Mouse (Mus musculus): Measurements from ENCODE around the gene Tmem88. TPM values are rescaled to one million over a fixed set of nuclear protein-coding genes. Genes with fewer than 3 reads are reported as not detected.

Tmem88 gene
- polyA plus RNA-seq, 1 experiment from 2014 or later: 54.7 TPM

GRCm38 (mm10) chr11:69418481-69419442 is 20.7 kb upstream of the Tmem88 start:
- peak overlapping the region; percentile 66 for H3K4me3 ChIP-seq (ENCODE audit: low read length)
- no peaks in the 10 kb centered on the region for H3K9me3 ChIP-seq (ENCODE audit: control insufficient read depth, low read length)
- H3K36me3 ChIP-seq (ENCODE audit: control insufficient read depth, insufficient read depth, low read length): no peaks in the 10 kb centered on the region
- ATAC-seq (ENCODE audit: low read depth): peak; percentile 87
- H3K9ac ChIP-seq (ENCODE audit: low read length): peak overlapping the region; percentile 73
- peaks cover 46% of the 10 kb centered on the region for H3K4me1 ChIP-seq (replicated peaks; ENCODE audit: control insufficient read depth, insufficient read depth, low read length)
- under 1% methylated on average over 45 of the region's 45 CpGs for WGBS
- H3K27me3 ChIP-seq (ENCODE audit: control insufficient read depth, insufficient read depth, low read depth, low read length): peaks cover 8% of the 10 kb centered on the region; the same call in 1 of the 2 replicates
- H3K27ac ChIP-seq (ENCODE audit: low read length): peak overlapping the region; percentile 99
- H3K4me2 ChIP-seq (ENCODE audit: low read depth, low read length): peak overlapping the region; percentile 96

- peaks cover 3% of the 10 kb centered on the region for H3K36me3 ChIP-seq (ENCODE audit: control insufficient read depth, insufficient read depth, low read length)
- peak overlapping the region; percentile 96 for H3K4me2 ChIP-seq (ENCODE audit: low read depth, low read length)
- H3K9me3 ChIP-seq (ENCODE audit: control insufficient read depth, low read length): no peaks in the 10 kb centered on the region
- peaks cover 56% of the 10 kb centered on the region for H3K4me1 ChIP-seq (replicated peaks; ENCODE audit: control insufficient read depth, insufficient read depth, low read length)
- peak overlapping the region; percentile 99 for H3K27ac ChIP-seq (ENCODE audit: low read length)
- peak; percentile 51 for ATAC-seq (ENCODE audit: low read depth)
- under 1% methylated on average over 39 of the region's 39 CpGs for WGBS
- H3K27me3 ChIP-seq (ENCODE audit: control insufficient read depth, insufficient read depth, low read depth, low read length): peaks cover 8% of the 10 kb centered on the region; the same call in 1 of the 2 replicates
- H3K4me3 ChIP-seq (ENCODE audit: low read length): peak overlapping the region; percentile 66
- peak overlapping the region; percentile 73 for H3K9ac ChIP-seq (ENCODE audit: low read length)
Measured at GRCm38 (mm10) chr11:69417449-69418384, 19.7 kb upstream of the Tmem88 start.

GRCm38 (mm10) chr11:69416921-69417448 is 19.0 kb upstream of the Tmem88 start:
- Histone ChIP-seq H3K4me1 (replicated peaks; ENCODE audit: control insufficient read depth, insufficient read depth, low read length) (peaks cover 63% of the 10 kb centered on the region), H3K9ac (ENCODE audit: low read length) (peak overlapping the region; percentile 53), H3K4me2 (ENCODE audit: low read depth, low read length) (peak overlapping the region; percentile 96), H3K4me3 (ENCODE audit: low read length) (peak overlapping the region; percentile 66), H3K27me3 (ENCODE audit: control insufficient read depth, insufficient read depth, low read depth, low read length) (peaks cover 8% of the 10 kb centered on the region; the same call in 1 of the 2 replicates), H3K36me3 (ENCODE audit: control insufficient read depth, insufficient read depth, low read length) (peaks cover 5% of the 10 kb centered on the region), H3K9me3 (ENCODE audit: control insufficient read depth, low read length) (no peaks in the 10 kb centered on the region), H3K27ac (ENCODE audit: low read length) (peak overlapping the region; percentile 99)
- WGBS: 8% methylated on average over 8 of the region's 8 CpGs
- no peak for ATAC-seq (ENCODE audit: low read depth)

- H3K4me3 ChIP-seq (ENCODE audit: low read length): peak overlapping the region; percentile 66
- H3K4me1 ChIP-seq (replicated peaks; ENCODE audit: control insufficient read depth, insufficient read depth, low read length): peaks cover 66% of the 10 kb centered on the region
- H3K36me3 ChIP-seq (ENCODE audit: control insufficient read depth, insufficient read depth, low read length): peaks cover 5% of the 10 kb centered on the region
- H3K9ac ChIP-seq (ENCODE audit: low read length): peak overlapping the region; percentile 42
- H3K9me3 ChIP-seq (ENCODE audit: control insufficient read depth, low read length): no peaks in the 10 kb centered on the region
- H3K4me2 ChIP-seq (ENCODE audit: low read depth, low read length): peak overlapping the region; percentile 96
- ATAC-seq (ENCODE audit: low read depth): no peak
- WGBS: under 1% methylated on average over 4 of the region's 4 CpGs
- H3K27me3 ChIP-seq (ENCODE audit: control insufficient read depth, insufficient read depth, low read depth, low read length): peaks cover 8% of the 10 kb centered on the region; the same call in 1 of the 2 replicates
- H3K27ac ChIP-seq (ENCODE audit: low read length): peak overlapping the region; percentile 99
Measured at GRCm38 (mm10) chr11:69416509-69416908, 18.5 kb upstream of the Tmem88 start.

GRCm38 (mm10) chr11:69415668-69416451 is 17.8 kb upstream of the Tmem88 start:
- 0% methylated on average over 16 of the region's 25 CpGs for WGBS
- peak overlapping the region; percentile 66 for H3K4me3 ChIP-seq (ENCODE audit: low read length)
- peak overlapping the region; percentile 83 for H3K9ac ChIP-seq (ENCODE audit: low read length)
- peak overlapping the region; percentile 99 for H3K27ac ChIP-seq (ENCODE audit: low read length)
- no peaks in the 10 kb centered on the region for H3K9me3 ChIP-seq (ENCODE audit: control insufficient read depth, low read length)
- ATAC-seq (ENCODE audit: low read depth): peak; percentile 23
- peaks cover 2% of the 10 kb centered on the region; the same call in 1 of the 2 replicates for H3K27me3 ChIP-seq (ENCODE audit: control insufficient read depth, insufficient read depth, low read depth, low read length)
- peak overlapping the region; percentile 96 for H3K4me2 ChIP-seq (ENCODE audit: low read depth, low read length)
- peaks cover 60% of the 10 kb centered on the region for H3K4me1 ChIP-seq (replicated peaks; ENCODE audit: control insufficient read depth, insufficient read depth, low read length)
- H3K36me3 ChIP-seq (ENCODE audit: control insufficient read depth, insufficient read depth, low read length): peaks cover 5% of the 10 kb centered on the region

- peaks cover 55% of the 10 kb centered on the region for H3K4me1 ChIP-seq (replicated peaks; ENCODE audit: control insufficient read depth, insufficient read depth, low read length)
- peak; percentile 3 for ATAC-seq (ENCODE audit: low read depth)
Measured at GRCm38 (mm10) chr11:69415327-69415667, 17.3 kb upstream of the Tmem88 start.

GRCm38 (mm10) chr11:69414421-69415326 is 16.6 kb upstream of the Tmem88 start:
- peak overlapping the region; percentile 83 for H3K9ac ChIP-seq (ENCODE audit: low read length)
- peak overlapping the region; percentile 66 for H3K4me3 ChIP-seq (ENCODE audit: low read length)
- H3K36me3 ChIP-seq (ENCODE audit: control insufficient read depth, insufficient read depth, low read length): peaks cover 5% of the 10 kb centered on the region
- 19% methylated on average over 4 of the region's 4 CpGs for WGBS
- peak overlapping the region; percentile 96 for H3K4me2 ChIP-seq (ENCODE audit: low read depth, low read length)
- H3K9me3 ChIP-seq (ENCODE audit: control insufficient read depth, low read length): no peaks in the 10 kb centered on the region
- H3K4me1 ChIP-seq (replicated peaks; ENCODE audit: control insufficient read depth, insufficient read depth, low read length): peaks cover 51% of the 10 kb centered on the region
- H3K27ac ChIP-seq (ENCODE audit: low read length): peak overlapping the region; percentile 99
- H3K27me3 ChIP-seq (ENCODE audit: control insufficient read depth, insufficient read depth, low read depth, low read length): no peaks in the 10 kb centered on the region
- ATAC-seq (ENCODE audit: low read depth): no peak

More at GRCm38 (mm10) chr11:69415327-69415667, 17.3 kb upstream of the Tmem88 start:
- H3K4me3 ChIP-seq (ENCODE audit: low read length): peak overlapping the region; percentile 66
- H3K36me3 ChIP-seq (ENCODE audit: control insufficient read depth, insufficient read depth, low read length): peaks cover 5% of the 10 kb centered on the region
- no peaks in the 10 kb centered on the region for H3K27me3 ChIP-seq (ENCODE audit: control insufficient read depth, insufficient read depth, low read depth, low read length)
- peak overlapping the region; percentile 96 for H3K4me2 ChIP-seq (ENCODE audit: low read depth, low read length)
- peak overlapping the region; percentile 99 for H3K27ac ChIP-seq (ENCODE audit: low read length)
- H3K9ac ChIP-seq (ENCODE audit: low read length): peak overlapping the region; percentile 83
- WGBS: 0% methylated on average over 3 of the region's 3 CpGs
- no peaks in the 10 kb centered on the region for H3K9me3 ChIP-seq (ENCODE audit: control insufficient read depth, low read length)
